Mouse (Mus musculus) left cerebral cortex, postnatal 10 days (tissue): Measurements from ENCODE around the gene Hgd. TPM values are rescaled to one million over a fixed set of nuclear protein-coding genes. Genes with fewer than 3 reads are reported as not detected.

Experiments
- total RNA-seq, 2 experiments: library from RNA; stranded (reverse); gene quantifications; 2 replicates each; pipeline ENCODE4 v1.2.3; 2021

The Hgd gene
- total RNA-seq, 2 experiments from 2014 or later = not detected

Other genes starting within 250 kb of the Hgd start
- 10 to 100 TPM; 67.9 to 72.3 TPM for gene Stxbp5l, start 195.2 kb upstream of the Hgd start, total RNA-seq
- gene Gtf2e1, start 40.4 kb upstream of the Hgd start, total RNA-seq = 10 to 100 TPM; 18.3 to 19.6 TPM
- gene Rabl3, start 40.3 kb upstream of the Hgd start, total RNA-seq = 1 to 10 TPM; 8.8 to 9.4 TPM
- 10 to 100 TPM; 72.5 to 73.8 TPM for gene Ndufb4, start 74.3 kb downstream of the Hgd start, total RNA-seq
- 10 to 100 TPM; 67.0 to 71.9 TPM for gene Fstl1, start 196.7 kb downstream of the Hgd start, total RNA-seq